Mouse (Mus musculus) pancreas, adult 10 weeks (tissue): ENCODE measurements around the gene Itgav. TPM values are rescaled to one million over a fixed set of nuclear protein-coding genes. Genes with fewer than 3 reads are reported as not detected.

ENCODE experiments used
- polyA plus RNA-seq: library from polyadenylated mRNA; stranded (reverse); fragments of 350-450 nt; fragmentation: Illumina TruSeq; extraction: RNeasy Lipid Tissue Mini Kit (QIAGEN cat#74804); gene quantifications from one replicate; pipeline ENCODE4 v1.2.3, GENCODE M21; 2015; ENCODE audit warnings: low read depth, low replicate concordance; ENCODE audit not compliant: insufficient read depth

Itgav gene
- 7.5 TPM for polyA plus RNA-seq

DNA sequence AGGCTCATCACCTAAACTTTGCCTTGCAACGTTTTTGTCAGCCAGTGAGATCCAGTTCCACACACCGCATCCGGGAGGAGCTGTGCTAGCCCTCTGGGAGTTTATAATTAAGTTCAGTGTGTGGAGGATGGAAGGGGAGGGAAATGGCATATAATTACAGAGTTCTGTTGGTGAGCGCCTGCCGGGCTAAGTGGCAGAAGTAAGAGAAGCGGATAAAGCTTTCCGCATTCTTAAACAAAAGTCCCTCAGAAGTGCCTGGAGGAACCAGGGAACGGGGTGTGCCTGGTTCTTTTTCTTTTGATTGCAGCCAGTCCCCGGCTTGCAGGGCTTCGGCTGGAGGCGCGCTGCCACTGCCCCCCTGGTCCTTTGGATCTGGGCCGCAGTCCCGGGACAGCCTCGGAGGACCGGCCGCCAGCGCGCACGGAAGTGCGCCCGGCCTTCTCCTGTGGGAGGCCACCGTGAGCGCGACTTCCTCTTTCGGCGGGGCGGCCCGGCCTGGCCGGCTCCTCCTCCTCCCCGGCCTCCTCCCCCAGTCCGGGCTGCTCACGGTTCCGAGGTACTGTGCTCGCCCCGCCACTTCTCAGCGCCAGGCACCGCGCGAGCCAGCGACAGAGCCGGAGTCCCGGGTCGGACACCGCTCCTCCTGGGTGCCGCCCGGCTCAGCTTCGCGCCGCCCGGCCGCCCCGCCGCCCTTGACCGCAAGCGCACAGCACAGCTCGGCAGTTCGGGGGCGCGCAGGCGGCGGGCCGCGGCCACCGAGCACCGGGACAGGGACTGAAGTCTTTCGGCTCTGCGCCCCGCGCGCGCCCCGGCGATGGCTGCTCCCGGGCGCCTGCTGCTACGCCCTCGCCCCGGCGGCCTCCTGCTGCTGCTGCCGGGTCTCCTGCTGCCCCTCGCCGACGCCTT, at the start of gene Itgav:
Gene Itgav (plus strand): TSS at position 477 of the 906 bp plus-strand sequence.

DNA sequence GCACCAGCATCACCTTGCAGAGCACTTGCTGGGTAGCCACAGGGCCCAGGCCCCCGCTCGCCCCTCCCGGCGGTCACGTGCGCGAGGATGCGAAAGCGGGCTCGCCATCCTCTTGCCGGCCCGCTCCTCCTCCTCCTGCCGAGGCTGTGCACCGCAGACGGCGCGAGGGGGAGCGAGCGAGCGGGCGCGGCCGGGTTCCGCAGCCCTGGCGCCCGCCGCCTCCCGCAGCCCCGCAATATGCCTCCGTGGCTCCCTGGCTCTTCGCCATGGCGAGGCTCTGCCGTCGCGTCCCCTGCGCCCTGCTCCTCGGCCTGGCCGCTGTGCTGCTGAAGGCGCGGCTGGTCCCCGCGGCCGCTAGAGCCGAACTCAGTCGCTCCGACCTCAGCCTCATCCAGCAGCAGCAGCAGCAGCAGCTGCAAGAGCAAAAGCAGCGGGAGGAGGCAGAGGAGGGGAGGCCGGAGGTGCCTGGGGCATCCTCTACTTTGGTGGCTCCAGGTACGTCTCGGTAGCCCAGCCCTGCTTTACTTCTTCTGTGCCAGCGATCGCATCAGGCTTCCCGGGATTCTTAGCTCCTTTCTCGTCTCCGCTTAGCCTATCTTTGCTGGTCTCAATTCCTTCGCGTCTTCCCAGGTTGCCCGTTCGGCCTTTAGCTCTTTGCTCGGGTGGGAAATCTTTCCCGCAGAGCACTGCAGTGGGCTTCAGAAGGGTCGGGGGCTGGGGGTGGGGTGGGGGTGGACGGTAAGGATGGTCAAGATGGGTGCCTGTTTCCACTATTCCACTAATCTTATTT, 88.5 kb downstream of the Itgav start, which contains the start of gene Fam171b:
Gene Fam171b (plus strand): TSS at position 154 of the 790 bp plus-strand sequence.

Other genes with a start within 250 kb of the Itgav start
- 23.4 TPM for gene Zc3h15, start 80.0 kb upstream of the Itgav start, polyA plus RNA-seq
- 0.87 TPM for gene Fam171b, start 88.2 kb downstream of the Itgav start, polyA plus RNA-seq
- not detected for gene Zswim2, start 216.8 kb downstream of the Itgav start, polyA plus RNA-seq
- not detected for gene Gm13698, start 231.3 kb downstream of the Itgav start, polyA plus RNA-seq
- not detected for gene Gm13693, start 237.1 kb downstream of the Itgav start, polyA plus RNA-seq
- not detected for gene Gm13695, start 242.9 kb downstream of the Itgav start, polyA plus RNA-seq
- gene Gm13696, start 248.7 kb downstream of the Itgav start, polyA plus RNA-seq: not detected